Mouse (Mus musculus): ENCODE data around the gene Slc17a6.

Gene Slc17a6
- long read RNA-seq, experiment 1 = 0 reads
- long read RNA-seq, experiment 2 = 0 reads

- intact Hi-C loops (cut with DNase I) = no loop called here
These were observed at the start of gene Slc17a6 for GRCm38 (mm10) chr7:51621694-51622145. Gene Slc17a6, plus strand, starts transcription at chr7:51622006.

GRCm38 (mm10) chr7:51600021-51600420 is 21.8 kb upstream of the Slc17a6 start:
- intact Hi-C loops (cut with DNase I) = no loop called here

GRCm38 (mm10) chr7:51603741-51604140 is 18.1 kb upstream of the Slc17a6 start:
- intact Hi-C loops (cut with DNase I) = no loop called here

- intact Hi-C loops (cut with DNase I) = no loop called here
These were observed 7.4 kb upstream of the Slc17a6 start for GRCm38 (mm10) chr7:51614404-51614803.

- intact Hi-C loops (cut with DNase I) = loop anchor here (2.0 kb wide), 2 partner anchors 197 to 361 kb away; no protein-coding TSS in a partner anchor
These were observed 3.9 kb upstream of the Slc17a6 start for GRCm38 (mm10) chr7:51617941-51618340.

- intact Hi-C loops (cut with DNase I) = loop anchor here (2.0 kb wide), 2 partner anchors 196 to 360 kb away; no protein-coding TSS in a partner anchor
These were observed 3.4 kb upstream of the Slc17a6 start for GRCm38 (mm10) chr7:51618412-51618811.

- intact Hi-C loops (cut with DNase I) = loop anchor here (2.0 kb wide), 2 partner anchors 195 to 359 kb away; no protein-coding TSS in a partner anchor
These were observed 1.8 kb upstream of the Slc17a6 start for GRCm38 (mm10) chr7:51619977-51620376.

- intact Hi-C loops (cut with DNase I) = no loop called here
These were observed 390 bp downstream of the Slc17a6 start for GRCm38 (mm10) chr7:51622196-51622595.

GRCm38 (mm10) chr7:51622666-51623065 is 860 bp downstream of the Slc17a6 start:
- intact Hi-C loops (cut with DNase I) = no loop called here

- intact Hi-C loops (cut with DNase I) = no loop called here
These were observed 2.6 kb downstream of the Slc17a6 start for GRCm38 (mm10) chr7:51624336-51624897.

GRCm38 (mm10) chr7:51625161-51625560 is 3.4 kb downstream of the Slc17a6 start:
- intact Hi-C loops (cut with DNase I) = no loop called here

- intact Hi-C loops (cut with DNase I) = no loop called here
These were observed 3.9 kb downstream of the Slc17a6 start for GRCm38 (mm10) chr7:51625591-51626255.

GRCm38 (mm10) chr7:51626451-51627000 is 4.7 kb downstream of the Slc17a6 start:
- intact Hi-C loops (cut with DNase I) = no loop called here

GRCm38 (mm10) chr7:51627001-51627631 is 5.3 kb downstream of the Slc17a6 start:
- intact Hi-C loops (cut with DNase I) = no loop called here

- intact Hi-C loops (cut with DNase I) = no loop called here
These were observed 5.9 kb downstream of the Slc17a6 start for GRCm38 (mm10) chr7:51627666-51628065.

- intact Hi-C loops (cut with DNase I) = no loop called here
These were observed 6.5 kb downstream of the Slc17a6 start for GRCm38 (mm10) chr7:51628349-51628748.

- intact Hi-C loops (cut with DNase I) = no loop called here
These were observed 7.4 kb downstream of the Slc17a6 start for GRCm38 (mm10) chr7:51629206-51629605.

- intact Hi-C loops (cut with DNase I) = no loop called here
These were observed 9.4 kb downstream of the Slc17a6 start for GRCm38 (mm10) chr7:51631171-51631570.

- intact Hi-C loops (cut with DNase I) = no loop called here
These were observed 10.9 kb downstream of the Slc17a6 start for GRCm38 (mm10) chr7:51632543-51633229.

- intact Hi-C loops (cut with DNase I) = no loop called here
These were observed 11.5 kb downstream of the Slc17a6 start for GRCm38 (mm10) chr7:51633230-51633844.

- intact Hi-C loops (cut with DNase I) = no loop called here
These were observed 35.3 kb downstream of the Slc17a6 start for GRCm38 (mm10) chr7:51657152-51657551.
